Mouse (Mus musculus) spleen, adult 18-20 months (tissue): ENCODE measurements at regions not wholly inside any gene's neighbourhood (a gene's known extent, or its start where the extent isn't known, plus 50 kb on each side); places are given as distances from the start of the nearest gene placed in this dataset.

ENCODE experiments used
- DNase-seq, 2 experiments: peaks; one replicate each; pipeline ENCODE4 v3.0.0; 2022; ENCODE audit warnings: mixed read lengths in 2 of 2

DNA sequence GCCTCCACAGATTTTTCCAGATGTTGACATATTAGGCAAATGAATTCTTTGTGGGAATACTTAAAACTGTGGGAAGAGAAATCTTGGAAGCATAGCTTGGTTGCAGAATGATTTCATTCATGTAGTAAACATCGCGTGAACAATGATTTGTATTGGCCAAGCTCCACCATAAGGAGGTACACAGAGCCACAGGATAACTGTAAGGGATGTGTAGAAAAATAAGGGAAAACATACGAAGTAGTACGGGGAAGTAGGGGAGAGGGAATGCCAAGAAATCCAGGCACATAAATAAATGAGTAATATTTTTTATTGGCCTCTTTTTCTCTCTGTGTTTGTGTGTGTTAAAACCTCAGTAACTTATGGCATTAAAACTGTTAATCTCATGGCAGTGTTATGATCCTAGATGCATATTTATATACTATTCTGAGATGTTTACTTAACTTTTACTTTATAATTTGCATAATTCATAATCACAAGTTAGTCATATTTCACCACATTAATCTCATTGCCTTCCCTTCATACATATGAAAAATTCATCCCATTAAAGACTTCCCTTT is 54.5 kb upstream of the Adamts5 start:
- no peak for DNase-seq

DNA sequence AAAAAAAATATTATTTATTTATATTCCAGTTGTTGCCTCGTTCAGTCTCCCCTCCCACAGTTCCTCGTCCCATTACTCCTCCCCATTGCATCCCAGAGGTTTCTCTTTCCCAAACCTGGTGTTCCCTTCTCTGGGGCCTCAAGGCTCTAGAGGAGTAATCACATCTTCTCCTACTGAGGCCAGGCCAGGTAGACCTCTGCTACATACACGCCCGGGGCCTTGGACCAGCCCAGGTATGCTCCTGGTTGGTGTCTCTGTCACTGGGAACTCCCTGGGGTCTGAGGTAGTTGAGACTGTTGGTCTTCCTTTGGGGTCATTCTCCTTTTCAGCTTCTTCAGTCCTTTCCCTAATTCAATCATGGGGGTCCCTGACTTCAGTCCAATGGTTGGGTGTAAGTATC is 50.0 kb upstream of the Adamts5 start:
- no peak for DNase-seq
